Mouse (Mus musculus) C2C12 (cell line): ENCODE data around the gene Numa1.

Source experiments
- CEBPB ChIP-seq: IDR thresholded peaks from one replicate; pipeline ENCODE4 v1.6.1; 2011; ENCODE audit warnings: low read depth, mild to moderate bottlenecking, control low read depth, moderate library complexity
- CTCF ChIP-seq: IDR thresholded peaks from one replicate; pipeline ENCODE4 v1.5.1; 2011; ENCODE audit not compliant: control insufficient read depth, insufficient read depth, insufficient read length
- FOSL1 ChIP-seq: IDR thresholded peaks from one replicate; pipeline ENCODE4 v1.8.0; 2011; ENCODE audit warnings: mild to moderate bottlenecking, low read length; ENCODE audit not compliant: poor library complexity, insufficient read depth, severe bottlenecking
- MAX ChIP-seq: IDR thresholded peaks from one replicate; pipeline ENCODE4 v1.6.1; 2011; ENCODE audit warnings: mild to moderate bottlenecking, control low read depth
- MYOD1 ChIP-seq: IDR thresholded peaks from one replicate; pipeline ENCODE4 v1.6.1; 2011; ENCODE audit warnings: low read depth; ENCODE audit not compliant: control insufficient read depth, insufficient read length
- USF1 ChIP-seq: IDR thresholded peaks from one replicate; pipeline ENCODE4 v1.6.1; 2011; ENCODE audit warnings: low read depth, mild to moderate bottlenecking, control low read depth, moderate library complexity

DNA sequence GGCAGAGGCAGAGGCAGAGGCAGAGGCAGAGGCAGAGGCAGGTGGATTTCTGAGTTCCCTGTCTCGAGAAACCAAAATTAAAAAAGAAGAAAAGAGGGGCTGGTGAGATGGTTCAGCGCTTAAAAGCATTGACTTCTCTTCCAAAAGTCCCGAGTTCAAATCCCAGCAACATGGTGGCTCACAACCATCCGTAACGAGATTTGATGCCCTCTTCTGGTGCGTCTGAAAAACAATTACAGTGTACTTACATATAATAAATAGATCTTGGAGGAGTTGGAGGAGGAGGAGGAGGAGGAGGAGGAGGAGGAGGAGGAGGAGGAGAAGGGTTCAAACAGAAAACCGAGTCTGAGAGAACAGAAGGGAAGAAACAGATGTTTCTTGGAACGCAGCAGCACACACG lies 38.2 kb upstream of the Numa1 start:
- TF ChIP-seq CTCF: no peak
- TF ChIP-seq FOSL1: no peak
- TF ChIP-seq MYOD1: no peak
- TF ChIP-seq CEBPB: no peak
- no peak for TF ChIP-seq USF1
- TF ChIP-seq MAX: no peak
